Mouse (Mus musculus) thymus, adult 2 months (tissue): ENCODE measurements at regions not wholly inside any gene's neighbourhood (a gene's known extent, or its start where the extent isn't known, plus 50 kb on each side); places are given as distances from the start of the nearest gene placed in this dataset.

Experiments used
- DNase-seq: peaks from one replicate; pipeline ENCODE4 v3.0.0; 2021
- H3K27ac ChIP-seq: fragments of 200-500 bp; 2 replicates; pipeline ENCODE4 v1.5.1; 2012; ENCODE audit warnings: low read length, control low read depth; ENCODE audit not compliant: control insufficient read depth, insufficient read depth
- H3K27me3 ChIP-seq: fragments of 200-500 bp; 2 replicates; pipeline ENCODE4 v1.6.1; 2012; ENCODE audit warnings: mild to moderate bottlenecking, low read length, moderate library complexity, mixed read lengths; ENCODE audit not compliant: control insufficient read depth, insufficient read depth
- H3K36me3 ChIP-seq: fragments of 200-500 bp; 2 replicates; pipeline ENCODE4 v1.6.1; 2012; ENCODE audit warnings: mild to moderate bottlenecking, low read length, moderate library complexity; ENCODE audit not compliant: control insufficient read depth, insufficient read depth
- H3K4me1 ChIP-seq: fragments of 200-500 bp; replicated peaks from 2 replicates; pipeline ENCODE4 v1.6.1; 2012; ENCODE audit warnings: low read length; ENCODE audit not compliant: control insufficient read depth, insufficient read depth
- H3K4me3 ChIP-seq: fragments of 200-500 bp; 2 replicates; pipeline ENCODE4 v1.5.1; 2012; ENCODE audit warnings: mild to moderate bottlenecking, low read length, control low read depth, moderate library complexity; ENCODE audit not compliant: control insufficient read depth, insufficient read depth
- CTCF ChIP-seq: fragments of 200-500 bp; IDR thresholded peaks from 2 replicates; pipeline ENCODE4 v1.5.1; 2012; ENCODE audit warnings: mild to moderate bottlenecking, control low read depth, low read length, moderate library complexity, borderline replicate concordance; ENCODE audit not compliant: control insufficient read depth, poor library complexity, insufficient read depth; ENCODE audit errors: extremely low read depth
- POLR2A ChIP-seq: fragments of 200-500 bp; IDR thresholded peaks from 2 replicates; pipeline ENCODE4 v1.6.1; 2012; ENCODE audit warnings: mild to moderate bottlenecking, low read length, control low read depth, moderate library complexity; ENCODE audit not compliant: control insufficient read depth, poor library complexity, insufficient read depth; ENCODE audit errors: extremely low read depth
- WGBS: fragments of 180-500 bp; shearing (Covaris S2); methylation state at CpG from one replicate; pipeline ENCODE4 v1.1.7; 2018; 5-methylcytosine and 5-hydroxymethylcytosine counted together

- TF ChIP-seq CTCF: no peak
- no peak for TF ChIP-seq POLR2A
- WGBS: 91% methylated on average over 5 of the region's 5 CpGs
- no peaks in the 10 kb centered on the region for H3K27me3 ChIP-seq
Measured at GRCm38 (mm10) chr6:103940345-103940744, 430.0 kb downstream of the Chl1 start.

GRCm38 (mm10) chr6:103944361-103944760, 434.0 kb downstream of the Chl1 start:
- Histone ChIP-seq H3K27me3 (no peaks in the 10 kb centered on the region), H3K4me3 (no peak overlapping the region), H3K4me1 (no peaks in the 10 kb centered on the region), H3K36me3 (no peaks in the 10 kb centered on the region), H3K27ac (no peak overlapping the region)
- TF ChIP-seq CTCF (no peak), POLR2A (no peak)
- DNase-seq: no peak
- WGBS: 74% methylated on average over 2 of the region's 2 CpGs

More at GRCm38 (mm10) chr6:103940345-103940744, 430.0 kb downstream of the Chl1 start:
- DNase-seq: no peak
- Histone ChIP-seq H3K4me1 (no peaks in the 10 kb centered on the region), H3K4me3 (no peak overlapping the region), H3K36me3 (no peaks in the 10 kb centered on the region), H3K27ac (no peak overlapping the region)

GRCm38 (mm10) chr6:103947474-103947873, 437.1 kb downstream of the Chl1 start:
- no peak for DNase-seq
- 79% methylated on average over 3 of the region's 3 CpGs for WGBS
- TF ChIP-seq POLR2A: no peak
- TF ChIP-seq CTCF: no peak
- no peaks in the 10 kb centered on the region for H3K36me3 ChIP-seq
- no peak overlapping the region for H3K27ac ChIP-seq
- no peaks in the 10 kb centered on the region for H3K27me3 ChIP-seq
- H3K4me3 ChIP-seq: no peak overlapping the region
- H3K4me1 ChIP-seq: no peaks in the 10 kb centered on the region

GRCm38 (mm10) chr6:103953134-103953771, 442.9 kb downstream of the Chl1 start:
- TF ChIP-seq CTCF (no peak), POLR2A (no peak)
- Histone ChIP-seq H3K36me3 (no peaks in the 10 kb centered on the region), H3K4me1 (no peaks in the 10 kb centered on the region), H3K27me3 (no peaks in the 10 kb centered on the region), H3K4me3 (no peak overlapping the region), H3K27ac (no peak overlapping the region)
- no peak for DNase-seq
- WGBS: 90% methylated on average over 1 of the region's 1 CpGs

GRCm38 (mm10) chr6:103959002-103959401, 448.6 kb downstream of the Chl1 start:
- Histone ChIP-seq H3K27me3 (no peaks in the 10 kb centered on the region), H3K4me3 (no peak overlapping the region), H3K4me1 (no peaks in the 10 kb centered on the region), H3K36me3 (no peaks in the 10 kb centered on the region), H3K27ac (no peak overlapping the region)
- no peak for DNase-seq
- no peak for TF ChIP-seq POLR2A
- TF ChIP-seq CTCF: no peak
- WGBS: 95% methylated on average over 2 of the region's 2 CpGs

- Histone ChIP-seq H3K27ac (no peak overlapping the region), H3K4me1 (no peaks in the 10 kb centered on the region), H3K27me3 (no peaks in the 10 kb centered on the region), H3K4me3 (no peak overlapping the region), H3K36me3 (no peaks in the 10 kb centered on the region)
- DNase-seq: no peak
- 100% methylated on average over 1 of the region's 1 CpGs for WGBS
- no peak for TF ChIP-seq POLR2A
- no peak for TF ChIP-seq CTCF
Measured at GRCm38 (mm10) chr6:103967811-103968420, 457.5 kb downstream of the Chl1 start.
